Mouse (Mus musculus): Measurements from ENCODE around the gene Hmga2. TPM values are rescaled to one million over a fixed set of nuclear protein-coding genes. Genes with fewer than 3 reads are reported as not detected.
A peak's percentile ranks its signal among the peaks of the same experiment; 100 is the strongest.

Gene Hmga2
- polyA plus RNA-seq, 1 experiment from 2014 or later = 4.6 TPM

DNA sequence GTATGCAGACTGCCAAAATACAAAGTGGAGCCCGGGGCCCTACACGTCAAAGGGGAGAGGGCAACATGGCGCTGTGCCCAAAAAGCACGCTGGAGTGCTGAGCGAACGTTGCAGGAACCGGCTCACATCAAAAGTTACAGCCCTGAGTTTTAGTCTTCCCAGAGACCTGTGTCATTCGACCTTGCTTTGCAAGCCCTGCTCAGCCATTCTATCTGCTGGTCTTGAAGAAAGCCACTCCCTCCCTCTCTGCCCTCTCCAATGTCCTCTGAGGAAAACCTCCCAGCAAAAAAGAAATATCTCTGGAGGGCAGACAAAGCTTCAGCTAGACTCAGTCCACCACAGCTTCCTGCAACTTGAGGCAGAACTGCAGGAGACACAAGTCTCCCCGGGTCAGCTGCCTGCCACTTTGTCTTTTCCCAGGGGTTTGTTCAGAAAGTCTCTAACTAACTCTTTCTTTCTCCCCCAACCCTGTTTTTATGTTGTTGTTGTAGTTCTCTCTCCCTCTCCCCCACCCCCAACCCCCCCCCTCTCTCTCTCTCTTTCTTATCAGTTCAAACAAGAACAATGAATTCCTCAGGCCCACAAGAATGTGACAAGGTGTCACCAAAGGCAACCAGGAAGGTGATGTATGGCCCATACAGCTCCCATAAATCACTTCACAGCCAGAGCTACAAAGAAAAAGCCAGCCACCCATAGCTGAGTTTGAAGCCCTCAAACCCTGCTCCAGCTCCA lies 43.4 kb downstream of the Hmga2 start:
- no peak for ATAC-seq (ENCODE audit: insufficient number of reproducible peaks, insufficient read depth, low FRiP score, low read depth)
- Histone ChIP-seq H3K9me3 (ENCODE audit: control insufficient read depth, low read length) (no peaks in the 10 kb centered on the region), H3K36me3 (ENCODE audit: control insufficient read depth, insufficient read depth, low read length) (no peaks in the 10 kb centered on the region), H3K4me1 (ENCODE audit: control insufficient read depth in 2 of 2, insufficient read depth in 2 of 2, low read length in 2 of 2) (peaks cover 10 to 23% of the 10 kb centered on the region in 2 experiments), H3K9ac (ENCODE audit: low read length) (0 out of 2 replicates have a peak overlapping the region, but pooled peaks have one; percentile 9), H3K4me3 (ENCODE audit: control insufficient read depth in 1 of 2, insufficient read depth in 1 of 2, low read depth in 1 of 2, low read length in 2 of 2) (no peak overlapping the region), H3K27me3 (ENCODE audit: control insufficient read depth, insufficient read depth, low read length) (no peaks in the 10 kb centered on the region), H3K27ac (replicated peaks in 1 of 2; ENCODE audit: control insufficient read depth in 1 of 2, insufficient read depth in 1 of 2, low read depth in 2 of 2, low read length in 2 of 2) (peak overlapping the region; percentile 36 to 58; a peak in 3 of 4 replicates), H3K4me2 (ENCODE audit: low read length) (no peak overlapping the region)
- WGBS = 29% methylated on average over 9 of the region's 9 CpGs

DNA sequence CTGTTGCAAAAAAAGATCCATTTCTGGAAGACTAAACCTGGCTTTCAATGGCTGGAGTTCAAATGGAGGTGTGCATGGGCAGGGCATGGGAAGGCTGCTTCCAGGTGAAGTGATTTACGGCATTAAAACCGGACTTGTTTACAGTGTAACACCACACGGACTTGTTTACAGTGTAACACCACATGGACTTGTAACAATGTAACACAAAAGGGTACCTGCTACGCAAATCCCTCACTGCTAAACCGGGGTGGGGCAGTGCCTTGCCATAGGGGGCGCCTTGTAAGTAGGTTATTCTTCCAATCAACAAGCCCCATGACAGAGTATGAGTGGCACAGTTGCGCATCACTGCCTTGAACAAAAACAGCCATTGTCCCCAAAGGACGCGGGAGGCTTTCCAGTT lies 44.2 kb downstream of the Hmga2 start:
- Histone ChIP-seq H3K4me2 (ENCODE audit: low read length) (no peak overlapping the region), H3K4me3 (ENCODE audit: control insufficient read depth in 1 of 2, insufficient read depth in 1 of 2, low read depth in 1 of 2, low read length in 2 of 2) (no peak overlapping the region), H3K27ac (replicated peaks in 1 of 2; ENCODE audit: control insufficient read depth in 1 of 2, insufficient read depth in 1 of 2, low read depth in 2 of 2, low read length in 2 of 2) (no peak overlapping the region), H3K36me3 (ENCODE audit: control insufficient read depth, insufficient read depth, low read length) (no peaks in the 10 kb centered on the region), H3K4me1 (ENCODE audit: control insufficient read depth in 2 of 2, insufficient read depth in 2 of 2, low read length in 2 of 2) (peaks cover 10 to 24% of the 10 kb centered on the region in 2 experiments), H3K9me3 (ENCODE audit: control insufficient read depth, low read length) (no peaks in the 10 kb centered on the region), H3K9ac (ENCODE audit: low read length) (no peak overlapping the region), H3K27me3 (ENCODE audit: control insufficient read depth, insufficient read depth, low read length) (no peaks in the 10 kb centered on the region)
- WGBS = 87% methylated on average over 9 of the region's 9 CpGs
- ATAC-seq (ENCODE audit: insufficient number of reproducible peaks, insufficient read depth, low FRiP score, low read depth) = no peak

DNA sequence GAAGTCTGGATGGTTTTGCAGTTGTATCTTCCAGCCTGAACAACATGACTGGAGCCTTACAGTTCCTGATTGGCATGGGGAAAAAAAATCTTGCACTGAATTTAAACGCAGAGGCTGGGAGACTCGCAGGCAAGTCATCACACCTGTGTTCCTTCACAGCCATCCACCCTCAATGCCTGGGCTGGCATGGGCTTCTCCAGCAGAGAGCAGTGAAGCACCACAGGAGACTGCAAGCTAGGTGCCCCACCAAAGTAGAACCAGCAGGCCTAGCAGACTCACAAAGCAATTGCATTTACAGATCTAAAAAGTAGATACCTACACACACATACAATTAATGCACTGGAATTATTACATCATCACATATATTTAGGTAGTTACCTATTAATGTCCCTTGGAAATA lies 44.8 kb downstream of the Hmga2 start:
- Histone ChIP-seq H3K27me3 (ENCODE audit: control insufficient read depth, insufficient read depth, low read length) (no peaks in the 10 kb centered on the region), H3K27ac (replicated peaks in 1 of 2; ENCODE audit: control insufficient read depth in 1 of 2, insufficient read depth in 1 of 2, low read depth in 2 of 2, low read length in 2 of 2) (no peak overlapping the region), H3K4me3 (ENCODE audit: control insufficient read depth in 1 of 2, insufficient read depth in 1 of 2, low read depth in 1 of 2, low read length in 2 of 2) (no peak overlapping the region), H3K4me1 (ENCODE audit: control insufficient read depth in 2 of 2, insufficient read depth in 2 of 2, low read length in 2 of 2) (peaks cover 10 to 24% of the 10 kb centered on the region in 2 experiments), H3K36me3 (ENCODE audit: control insufficient read depth, insufficient read depth, low read length) (no peaks in the 10 kb centered on the region), H3K9me3 (ENCODE audit: control insufficient read depth, low read length) (no peaks in the 10 kb centered on the region), H3K9ac (ENCODE audit: low read length) (no peak overlapping the region), H3K4me2 (ENCODE audit: low read length) (no peak overlapping the region)
- whole genome bisulfite sequencing = 61% methylated on average over 2 of the region's 2 CpGs
- ATAC-seq (ENCODE audit: insufficient number of reproducible peaks, insufficient read depth, low FRiP score, low read depth) = no peak

DNA sequence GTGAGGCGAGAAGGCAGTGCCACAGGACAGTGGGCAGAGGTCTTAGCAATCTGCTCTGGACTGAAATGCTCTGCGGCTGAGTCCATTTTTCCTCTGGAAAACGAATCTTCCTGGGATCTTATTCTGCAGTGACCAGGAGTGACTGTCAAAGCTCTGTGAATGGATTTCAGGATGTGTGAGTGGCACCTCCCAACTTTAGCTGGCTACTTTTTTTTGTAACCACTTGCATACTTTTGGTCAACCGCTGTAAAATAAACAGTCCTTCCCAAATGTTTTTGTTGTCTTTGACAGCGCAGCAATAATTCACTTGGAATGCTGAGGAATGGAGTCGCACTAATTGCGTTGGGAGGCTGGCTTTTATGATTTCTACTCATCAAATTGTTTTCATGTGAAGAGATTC lies 45.8 kb downstream of the Hmga2 start:
- Histone ChIP-seq H3K9me3 (ENCODE audit: control insufficient read depth, low read length) (no peaks in the 10 kb centered on the region), H3K4me3 (ENCODE audit: control insufficient read depth in 1 of 2, insufficient read depth in 1 of 2, low read depth in 1 of 2, low read length in 2 of 2) (no peak overlapping the region), H3K27me3 (ENCODE audit: control insufficient read depth, insufficient read depth, low read length) (no peaks in the 10 kb centered on the region), H3K36me3 (ENCODE audit: control insufficient read depth, insufficient read depth, low read length) (no peaks in the 10 kb centered on the region), H3K9ac (ENCODE audit: low read length) (no peak overlapping the region), H3K4me2 (ENCODE audit: low read length) (no peak overlapping the region), H3K4me1 (ENCODE audit: control insufficient read depth in 2 of 2, insufficient read depth in 2 of 2, low read length in 2 of 2) (peaks cover 17 to 34% of the 10 kb centered on the region in 2 experiments), H3K27ac (replicated peaks in 1 of 2; ENCODE audit: control insufficient read depth in 1 of 2, insufficient read depth in 1 of 2, low read depth in 2 of 2, low read length in 2 of 2) (no peak overlapping the region)
- WGBS = 84% methylated on average over 7 of the region's 7 CpGs
- ATAC-seq (ENCODE audit: insufficient number of reproducible peaks, insufficient read depth, low FRiP score, low read depth) = no peak

DNA sequence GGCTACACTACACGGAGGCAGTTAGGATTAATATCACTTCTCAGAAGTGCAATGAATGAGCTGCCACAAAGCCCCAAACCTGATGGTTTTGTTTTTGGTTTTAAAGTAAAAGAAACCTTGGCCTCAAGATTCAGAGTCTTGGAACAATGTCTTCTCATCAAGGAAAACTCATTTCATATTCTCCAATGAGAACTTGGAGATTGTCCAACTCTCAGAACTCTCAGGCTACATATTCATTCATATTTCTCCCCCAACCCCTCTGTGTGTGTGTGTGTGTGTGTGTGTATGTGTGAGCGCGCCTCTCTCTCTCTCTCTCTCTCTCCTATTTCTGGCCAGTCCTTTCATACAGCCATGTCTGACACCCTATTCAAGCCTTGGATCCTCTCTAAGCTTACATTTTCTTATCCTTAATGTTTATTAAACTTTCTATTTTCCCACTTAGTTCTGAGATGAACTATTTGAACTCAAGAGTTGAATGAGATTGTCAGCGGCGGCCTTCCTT lies 46.5 kb downstream of the Hmga2 start:
- H3K9me3 ChIP-seq (ENCODE audit: control insufficient read depth, low read length) = no peaks in the 10 kb centered on the region
- H3K4me3 ChIP-seq (ENCODE audit: control insufficient read depth in 1 of 2, insufficient read depth in 1 of 2, low read depth in 1 of 2, low read length in 2 of 2) = no peak overlapping the region
- H3K4me2 ChIP-seq (ENCODE audit: low read length) = no peak overlapping the region
- no peak for ATAC-seq (ENCODE audit: insufficient number of reproducible peaks, insufficient read depth, low FRiP score, low read depth)
- WGBS = 81% methylated on average over 5 of the region's 5 CpGs
- H3K4me1 ChIP-seq (ENCODE audit: control insufficient read depth in 2 of 2, insufficient read depth in 2 of 2, low read length in 2 of 2) = peaks cover 18 to 34% of the 10 kb centered on the region in 2 experiments
- H3K27me3 ChIP-seq (ENCODE audit: control insufficient read depth, insufficient read depth, low read length) = no peaks in the 10 kb centered on the region
- no peaks in the 10 kb centered on the region for H3K36me3 ChIP-seq (ENCODE audit: control insufficient read depth, insufficient read depth, low read length)
- H3K27ac ChIP-seq (replicated peaks in 1 of 2; ENCODE audit: control insufficient read depth in 1 of 2, insufficient read depth in 1 of 2, low read depth in 2 of 2, low read length in 2 of 2) = no peak overlapping the region
- H3K9ac ChIP-seq (ENCODE audit: low read length) = no peak overlapping the region

DNA sequence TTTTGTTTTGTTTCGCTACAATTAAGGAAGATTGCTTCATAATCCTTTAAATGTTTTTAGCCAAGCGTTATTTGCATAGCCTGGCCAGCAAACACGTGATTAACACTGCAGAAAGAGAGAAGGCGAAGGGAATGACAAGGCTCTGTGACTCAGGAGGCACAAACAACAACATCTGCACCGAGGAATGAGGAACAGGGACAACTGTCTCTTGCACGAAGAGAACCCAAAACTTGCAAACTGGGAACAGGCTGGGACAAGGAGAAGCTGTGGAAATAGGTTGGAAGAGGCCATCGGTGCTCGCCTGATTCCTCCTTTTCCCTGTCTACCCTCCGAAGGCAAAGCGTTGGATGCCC lies 47.1 kb downstream of the Hmga2 start:
- H3K9ac ChIP-seq (ENCODE audit: low read length) = no peak overlapping the region
- H3K27ac ChIP-seq (replicated peaks in 1 of 2; ENCODE audit: control insufficient read depth in 1 of 2, insufficient read depth in 1 of 2, low read depth in 2 of 2, low read length in 2 of 2) = peak overlapping the region in 1 of 2 experiments; percentile 14; a peak in 1 of 4 replicates
- peaks cover 20 to 34% of the 10 kb centered on the region in 2 experiments for H3K4me1 ChIP-seq (ENCODE audit: control insufficient read depth in 2 of 2, insufficient read depth in 2 of 2, low read length in 2 of 2)
- no peaks in the 10 kb centered on the region for H3K9me3 ChIP-seq (ENCODE audit: control insufficient read depth, low read length)
- ATAC-seq (ENCODE audit: insufficient number of reproducible peaks, insufficient read depth, low FRiP score, low read depth) = no peak
- H3K36me3 ChIP-seq (ENCODE audit: control insufficient read depth, insufficient read depth, low read length) = no peaks in the 10 kb centered on the region
- 81% methylated on average over 10 of the region's 10 CpGs for WGBS
- no peaks in the 10 kb centered on the region for H3K27me3 ChIP-seq (ENCODE audit: control insufficient read depth, insufficient read depth, low read length)
- H3K4me2 ChIP-seq (ENCODE audit: low read length) = peak overlapping the region; percentile 19; the same call in 1 of the 2 replicates
- no peak overlapping the region for H3K4me3 ChIP-seq (ENCODE audit: control insufficient read depth in 1 of 2, insufficient read depth in 1 of 2, low read depth in 1 of 2, low read length in 2 of 2)

DNA sequence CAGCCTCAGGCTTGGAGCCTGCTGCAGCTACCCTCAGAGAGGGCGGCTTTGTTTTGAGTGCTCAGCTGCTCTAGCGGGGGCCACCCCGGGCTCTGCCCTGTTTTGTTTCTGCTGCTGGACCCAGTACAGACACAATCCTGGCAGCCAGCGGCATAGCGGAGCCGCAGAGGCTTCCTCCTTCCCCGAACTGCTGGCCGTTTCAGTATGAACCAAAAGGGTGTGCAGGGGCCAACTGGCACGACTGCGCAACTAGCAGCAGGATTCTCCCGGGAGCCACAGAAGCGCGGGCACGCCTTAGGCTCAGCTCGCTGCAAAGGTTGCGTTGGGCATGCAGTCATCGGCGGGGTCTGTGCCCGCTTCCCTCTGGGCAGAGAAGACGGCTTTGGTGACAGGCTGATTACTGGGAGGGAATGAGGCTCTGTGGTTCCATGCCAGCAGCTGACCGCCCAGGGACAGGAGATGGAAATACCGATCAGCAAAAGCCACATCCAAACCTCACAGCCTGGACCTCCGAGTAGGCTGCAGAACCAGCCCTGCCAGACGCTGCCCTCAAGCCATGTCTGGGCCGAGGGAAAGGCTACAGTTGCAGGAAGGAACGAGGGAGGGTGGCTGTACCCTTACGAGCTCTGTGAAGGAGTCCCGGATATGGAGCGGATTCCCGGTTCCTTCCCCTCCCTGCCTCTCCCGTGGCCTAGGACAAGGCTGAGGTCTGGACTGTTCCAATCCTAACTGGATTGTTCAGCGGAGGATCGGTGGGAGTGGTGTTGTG lies 47.7 kb downstream of the Hmga2 start:
- Histone ChIP-seq H3K27me3 (ENCODE audit: control insufficient read depth, insufficient read depth, low read length) (no peaks in the 10 kb centered on the region), H3K9ac (ENCODE audit: low read length) (no peak overlapping the region; the same call in 1 of the 2 replicates), H3K27ac (replicated peaks in 1 of 2; ENCODE audit: control insufficient read depth in 1 of 2, insufficient read depth in 1 of 2, low read depth in 2 of 2, low read length in 2 of 2) (peak overlapping the region in 1 of 2 experiments; percentile 14; a peak in 1 of 4 replicates), H3K36me3 (ENCODE audit: control insufficient read depth, insufficient read depth, low read length) (no peaks in the 10 kb centered on the region), H3K4me2 (ENCODE audit: low read length) (peak overlapping the region; percentile 19), H3K4me3 (ENCODE audit: control insufficient read depth in 1 of 2, insufficient read depth in 1 of 2, low read depth in 1 of 2, low read length in 2 of 2) (no peak overlapping the region), H3K9me3 (ENCODE audit: control insufficient read depth, low read length) (no peaks in the 10 kb centered on the region), H3K4me1 (ENCODE audit: control insufficient read depth in 2 of 2, insufficient read depth in 2 of 2, low read length in 2 of 2) (peaks cover 24 to 39% of the 10 kb centered on the region in 2 experiments)
- no peak for ATAC-seq (ENCODE audit: insufficient number of reproducible peaks, insufficient read depth, low FRiP score, low read depth)
- 70% methylated on average over 33 of the region's 33 CpGs for WGBS
